Mouse (Mus musculus) myocyte (in vitro differentiated cells): ENCODE data around the gene Itgb5.

Experiments used
- CEBPB ChIP-seq: IDR thresholded peaks from 2 replicates; pipeline ENCODE4 v1.6.1; 2011; ENCODE audit warnings: mild to moderate bottlenecking, moderate library complexity; ENCODE audit not compliant: poor library complexity, insufficient read depth, severe bottlenecking
- E2F4 ChIP-seq: IDR thresholded peaks from one replicate; pipeline ENCODE4 v1.6.1; 2011; ENCODE audit warnings: mild to moderate bottlenecking, control low read depth, moderate library complexity; ENCODE audit not compliant: insufficient read depth
- MAX ChIP-seq: IDR thresholded peaks from one replicate; pipeline ENCODE4 v1.6.1; 2011; ENCODE audit warnings: low read depth, mild to moderate bottlenecking, control low read depth
- MYOD1 ChIP-seq, 3 experiments: IDR thresholded peaks; one replicate each; pipeline ENCODE4 v1.6.1; 2011; ENCODE audit warnings: control low read depth in 2 of 3, low read depth in 2 of 3, mild to moderate bottlenecking in 2 of 3, moderate library complexity in 1 of 3; ENCODE audit not compliant: insufficient read length in 2 of 3, control insufficient read depth in 1 of 3
- MYOG ChIP-seq, 3 experiments: IDR thresholded peaks; one replicate each; pipeline ENCODE4 v1.6.1; 2011; ENCODE audit warnings: control low read depth in 2 of 3, low read depth in 2 of 3, mild to moderate bottlenecking in 2 of 3; ENCODE audit not compliant: insufficient read length in 2 of 3, control insufficient read depth in 1 of 3, insufficient read depth in 1 of 3
- POLR2A ChIP-seq: IDR thresholded peaks from one replicate; pipeline ENCODE4 v1.6.1; 2011; ENCODE audit warnings: low read depth, mild to moderate bottlenecking, control low read depth, moderate library complexity; ENCODE audit not compliant: insufficient read length
- POLR2AphosphoS2 ChIP-seq: IDR thresholded peaks from one replicate; pipeline ENCODE4 v1.6.1; 2011; ENCODE audit warnings: low read depth, control low read depth; ENCODE audit not compliant: insufficient read length
- SRF ChIP-seq: IDR thresholded peaks from one replicate; pipeline ENCODE4 v1.6.1; 2011; ENCODE audit warnings: low read depth; ENCODE audit not compliant: control insufficient read depth, insufficient read length
- TCF12 ChIP-seq: IDR thresholded peaks from one replicate; pipeline ENCODE4 v1.6.1; 2011; ENCODE audit warnings: mild to moderate bottlenecking, control low read depth; ENCODE audit not compliant: poor library complexity, insufficient read depth, severe bottlenecking
- TCF3 ChIP-seq: IDR thresholded peaks from one replicate; pipeline ENCODE4 v1.6.1; 2011; ENCODE audit warnings: low read depth, control low read depth; ENCODE audit not compliant: insufficient read length
- USF1 ChIP-seq: IDR thresholded peaks from one replicate; pipeline ENCODE4 v1.6.1; 2011; ENCODE audit warnings: low read depth, mild to moderate bottlenecking, control low read depth, moderate library complexity

- TF ChIP-seq E2F4 (no peak), POLR2A (no peak), CEBPB (no peak), MAX (no peak), USF1 (no peak), MYOD1 (IDR thresholded peaks at IDR 0.05; ENCODE audit: control insufficient read depth in 1 of 3, insufficient read length in 2 of 3, low read depth in 2 of 3) (no peak), SRF (no peak), MYOG (IDR thresholded peaks at IDR 0.05; ENCODE audit: control insufficient read depth in 1 of 3, insufficient read depth in 1 of 3, insufficient read length in 2 of 3, low read depth in 2 of 3) (no peak), POLR2AphosphoS2 (no peak), TCF3 (no peak), TCF12 (no peak)
Observed at GRCm38 (mm10) chr16:33832728-33833428, 3.4 kb downstream of the Itgb5 start.
